Comparison of ENCODE assay signal across 31 mouse cellular contexts in genomic region chr5:127993460-127993859, GRCm38 (mm10).
"Had no signal": no experiment of that assay in that cellular context is flagged by ENCODE, and none has a peak within 500 bp of the region (broad histone marks: within the 10 kb centered on the region; RNA-seq: fewer than 3 reads in every experiment).

No protein-coding gene starts in this region.

- ATAC-seq: liver, embryonic 12.5 days; liver, postnatal 0 days; lung, postnatal 0 days; midbrain, embryonic 13.5 days; midbrain, embryonic 15.5 days; midbrain, embryonic 16.5 days had no signal

- H3K4me2 ChIP-seq: limb, embryonic 12.5 days; limb, embryonic 13.5 days; limb, embryonic 15.5 days; liver, embryonic 11.5 days; liver, embryonic 12.5 days; liver, embryonic 13.5 days; liver, embryonic 15.5 days; lung, embryonic 14.5 days; lung, embryonic 15.5 days; midbrain, embryonic 12.5 days; midbrain, embryonic 13.5 days; midbrain, embryonic 15.5 days; neural tube, embryonic 12.5 days had no signal

- DNase-seq: left cerebral cortex, postnatal 4 days; liver; liver, embryonic 13.5 days; liver, postnatal 0 days; lung, adult 18-20 months; lung, adult 2 months; lung, embryonic 14.5 days; lung, postnatal 10 days; lung, postnatal 14 days; lung, postnatal 36 days; lung, postnatal 4 days; midbrain, embryonic 14.5 days had no signal

- H3K9ac ChIP-seq: limb, embryonic 12.5 days; limb, embryonic 13.5 days; limb, embryonic 15.5 days; liver, embryonic 12.5 days; liver, embryonic 13.5 days; liver, embryonic 14.5 days; liver, embryonic 15.5 days; liver, postnatal 0 days; lung, embryonic 14.5 days; lung, embryonic 15.5 days; midbrain, embryonic 12.5 days; midbrain, embryonic 13.5 days; midbrain, embryonic 15.5 days; neural tube, embryonic 12.5 days had no signal

- H3K36me3 ChIP-seq: limb, embryonic 10.5 days; limb, embryonic 12.5 days; limb, embryonic 13.5 days; limb, embryonic 15.5 days; liver, embryonic 12.5 days; liver, embryonic 13.5 days; liver, embryonic 15.5 days; lung, embryonic 15.5 days; midbrain, embryonic 12.5 days; midbrain, embryonic 13.5 days; midbrain, embryonic 15.5 days; neural tube, embryonic 12.5 days had no signal

- H3K27me3 ChIP-seq: limb, embryonic 12.5 days; limb, embryonic 13.5 days; limb, embryonic 15.5 days; liver, embryonic 12.5 days; liver, embryonic 13.5 days; liver, embryonic 15.5 days; lung, embryonic 15.5 days; megakaryocyte, embryonic 14.5 days; midbrain, embryonic 12.5 days; midbrain, embryonic 13.5 days; midbrain, embryonic 15.5 days; neural tube, embryonic 12.5 days had no signal

- H3K9me3 ChIP-seq: limb, embryonic 10.5 days; limb, embryonic 12.5 days; limb, embryonic 15.5 days; liver, embryonic 15.5 days; lung, embryonic 15.5 days; midbrain, embryonic 12.5 days; midbrain, embryonic 13.5 days; midbrain, embryonic 15.5 days; neural tube, embryonic 12.5 days had no signal

- H3K4me1 ChIP-seq: limb, embryonic 10.5 days; limb, embryonic 12.5 days; limb, embryonic 13.5 days; limb, embryonic 15.5 days; liver, embryonic 12.5 days; liver, embryonic 13.5 days; liver, embryonic 15.5 days; lung, embryonic 15.5 days; megakaryocyte, embryonic 14.5 days; midbrain, embryonic 12.5 days; midbrain, embryonic 13.5 days; midbrain, embryonic 15.5 days; neural tube, embryonic 12.5 days had no signal

- H3K4me3 ChIP-seq: left cerebral cortex, adult 2 months; limb, embryonic 10.5 days; limb, embryonic 12.5 days; limb, embryonic 13.5 days; limb, embryonic 15.5 days; liver, embryonic 12.5 days; liver, embryonic 13.5 days; liver, embryonic 15.5 days; lung, embryonic 15.5 days; megakaryocyte, embryonic 14.5 days; midbrain, embryonic 12.5 days; midbrain, embryonic 13.5 days; midbrain, embryonic 15.5 days; myocyte; neural tube, embryonic 12.5 days had no signal

- H3K27ac ChIP-seq: left cerebral cortex, adult 2 months; limb, embryonic 10.5 days; limb, embryonic 12.5 days; limb, embryonic 13.5 days; limb, embryonic 15.5 days; liver, embryonic 12.5 days; liver, embryonic 13.5 days; liver, embryonic 14.5 days; liver, embryonic 15.5 days; lung, embryonic 15.5 days; macrophage; midbrain, embryonic 12.5 days; midbrain, embryonic 13.5 days; midbrain, embryonic 15.5 days; neural tube, embryonic 12.5 days had no signal
